Mouse (Mus musculus): ENCODE results near the gene Ltf. TPM values are rescaled to one million over a fixed set of nuclear protein-coding genes. Genes with fewer than 3 reads are reported as not detected.

Gene Ltf
- polyA plus RNA-seq (2015; fragmentation: Nextera tagmentation; extraction: Ambion mirVana), result 0.45 and 0.98 TPM in 2 replicates

DNA sequence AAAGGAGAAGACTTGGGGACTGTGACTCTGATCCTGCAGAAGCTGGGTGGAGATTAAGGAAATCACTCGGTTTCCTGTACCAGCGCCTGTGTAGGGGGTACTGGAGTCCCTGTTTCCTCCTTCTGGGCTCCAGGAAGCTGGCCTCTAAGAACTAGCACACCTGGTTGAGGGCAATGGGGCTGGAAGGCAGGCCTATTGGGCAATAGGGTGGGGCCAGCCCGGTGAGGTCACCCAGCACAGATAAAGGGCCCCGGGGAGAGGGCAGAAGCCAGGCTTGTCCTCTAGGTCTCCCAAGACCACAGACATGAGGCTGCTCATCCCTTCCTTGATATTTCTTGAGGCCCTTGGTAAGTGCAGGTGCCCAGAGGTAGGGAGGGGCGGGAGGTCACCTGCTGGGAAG lies at the start of gene Ltf:
Gene Ltf (plus strand): TSS at position 250 of the 400 bp plus-strand sequence.

DNA sequence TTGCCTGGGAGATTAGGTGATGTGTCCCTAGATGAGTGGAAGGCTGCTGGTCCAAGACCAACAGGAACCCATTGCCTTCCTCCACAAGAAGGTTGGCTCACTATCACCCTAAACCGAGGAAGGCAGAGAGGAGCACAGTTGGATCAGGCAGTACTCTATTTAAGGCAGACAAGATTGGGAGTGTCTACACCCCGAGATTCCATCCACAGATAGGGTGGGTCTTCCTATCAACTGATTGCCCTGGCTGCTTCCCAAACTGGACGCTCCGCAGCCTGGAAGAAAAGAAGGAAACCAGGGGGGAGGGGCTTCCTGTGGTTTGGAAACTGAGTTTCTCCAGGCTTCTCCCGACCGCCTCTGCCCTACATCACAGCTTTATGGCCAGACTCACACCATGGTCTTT lies 28.9 kb upstream of the Ltf start, which contains the start of gene Rtp3:
Gene Rtp3 (minus strand): TSS at position 380 of the 400 bp plus-strand sequence.

DNA sequence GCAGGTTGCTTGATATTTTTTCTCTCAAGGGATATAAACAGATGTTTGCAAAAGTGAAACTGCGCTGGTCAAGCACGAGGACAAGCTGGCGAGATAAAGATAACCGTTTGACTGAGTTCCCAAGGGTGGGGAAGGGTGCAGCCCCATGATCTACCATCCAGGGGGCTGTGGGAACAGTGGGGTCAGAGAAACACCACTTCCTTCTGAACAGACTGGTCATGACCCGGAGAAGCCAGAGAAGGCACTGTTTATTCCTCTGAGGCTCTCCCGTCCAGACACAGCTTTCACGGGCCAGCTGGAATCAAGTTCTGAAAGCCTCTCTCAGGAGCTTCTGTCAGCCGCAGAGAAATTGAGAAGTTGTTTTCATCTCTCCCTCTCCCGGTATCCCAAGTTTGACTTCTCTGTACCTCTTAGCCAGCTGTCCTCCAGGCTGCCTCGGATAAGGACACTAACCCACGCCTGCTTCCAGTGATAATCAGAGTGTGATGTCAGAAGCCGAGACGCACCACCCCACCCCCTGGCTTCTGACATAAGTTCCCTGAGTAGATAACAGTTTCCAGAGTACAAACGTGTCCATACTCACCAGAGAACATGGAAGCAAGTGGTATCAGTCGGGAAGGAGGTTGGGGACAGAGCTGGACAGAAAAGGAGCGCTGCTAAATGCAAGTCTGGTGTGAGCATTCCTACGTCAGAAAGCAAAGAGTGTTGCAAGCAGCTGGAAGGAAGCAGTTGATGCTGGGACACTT lies 37.9 kb downstream of the Ltf start, which contains the start of gene Ccrl2:
Gene Ccrl2 (minus strand): TSS at position 722 of the 746 bp plus-strand sequence.

Other genes with a start within 250 kb of the Ltf start
- gene Prss42, start 221.1 kb upstream of the Ltf start, polyA plus RNA-seq (2015; fragmentation: Nextera tagmentation; extraction: Ambion mirVana), result not detected in 2 replicates
- 0.23 TPM in 1 of 2 replicates, not detected in the other for gene Prss44, start 205.3 kb upstream of the Ltf start, polyA plus RNA-seq (2015; fragmentation: Nextera tagmentation; extraction: Ambion mirVana)
- gene Prss43, start 192.6 kb upstream of the Ltf start, polyA plus RNA-seq (2015; fragmentation: Nextera tagmentation; extraction: Ambion mirVana), result 0.14 TPM in 1 of 2 replicates, not detected in the other
- gene Prss45, start 184.7 kb upstream of the Ltf start, polyA plus RNA-seq (2015; fragmentation: Nextera tagmentation; extraction: Ambion mirVana), result 0.13 TPM in 1 of 2 replicates, not detected in the other
- not detected in 2 replicates for gene Prss46, start 174.8 kb upstream of the Ltf start, polyA plus RNA-seq (2015; fragmentation: Nextera tagmentation; extraction: Ambion mirVana)
- 1.5 and 2.2 TPM in 2 replicates for gene Prss50, start 161.3 kb upstream of the Ltf start, polyA plus RNA-seq (2015; fragmentation: Nextera tagmentation; extraction: Ambion mirVana)
- gene Als2cl, start 139.4 kb upstream of the Ltf start, polyA plus RNA-seq (2015; fragmentation: Nextera tagmentation; extraction: Ambion mirVana), result 5.5 and 6.2 TPM in 2 replicates
- 15.2 and 18.3 TPM in 2 replicates for gene Tmie, start 139.2 kb upstream of the Ltf start, polyA plus RNA-seq (2015; fragmentation: Nextera tagmentation; extraction: Ambion mirVana)
- gene Fam240a, start 102.4 kb upstream of the Ltf start, polyA plus RNA-seq (2015; fragmentation: Nextera tagmentation; extraction: Ambion mirVana), result not detected in 2 replicates
- gene Tdgf1, start 73.1 kb upstream of the Ltf start, polyA plus RNA-seq (2015; fragmentation: Nextera tagmentation; extraction: Ambion mirVana), result 1.9 and 2.5 TPM in 2 replicates
- 3.9 TPM in 2 replicates for gene Lrrc2, start 67.7 kb upstream of the Ltf start, polyA plus RNA-seq (2015; fragmentation: Nextera tagmentation; extraction: Ambion mirVana)
- gene Rtp3, start 28.7 kb upstream of the Ltf start, polyA plus RNA-seq (2015; fragmentation: Nextera tagmentation; extraction: Ambion mirVana), result not detected in 2 replicates
- gene Ccrl2, start 38.2 kb downstream of the Ltf start, polyA plus RNA-seq (2015; fragmentation: Nextera tagmentation; extraction: Ambion mirVana), result 1.4 and 1.8 TPM in 2 replicates
- 38.7 and 42.1 TPM in 2 replicates for gene Lrrfip2, start 98.3 kb downstream of the Ltf start, polyA plus RNA-seq (2015; fragmentation: Nextera tagmentation; extraction: Ambion mirVana)

Data from neural tube, postnatal 0 days (tissue).